Mouse (Mus musculus): ENCODE results near the gene Rnf24.

Rnf24 gene

GRCm38 (mm10) chr2:131265056-131265455 is 87.6 kb downstream of the Rnf24 start:
- DNase-seq (ENCODE audit: extremely low spot score, low read depth, low spot score): no peak

GRCm38 (mm10) chr2:131264027-131264426 is 88.7 kb downstream of the Rnf24 start:
- DNase-seq (ENCODE audit: extremely low spot score, low read depth, low spot score): no peak

GRCm38 (mm10) chr2:131262680-131263670 is 89.7 kb downstream of the Rnf24 start:
- DNase-seq (ENCODE audit: extremely low spot score, low read depth, low spot score): no peak

GRCm38 (mm10) chr2:131262213-131262672 is 90.4 kb downstream of the Rnf24 start, which contains the start of gene Pank2:
TSS of gene Pank2 (plus strand) at chr2:131262495.
- DNase-seq (ENCODE audit: extremely low spot score, low read depth, low spot score): peak; percentile 89

GRCm38 (mm10) chr2:131261481-131262212 is 91.0 kb downstream of the Rnf24 start:
- no peak for DNase-seq (ENCODE audit: extremely low spot score, low read depth, low spot score)

GRCm38 (mm10) chr2:131260544-131261307 is 92.0 kb downstream of the Rnf24 start:
- DNase-seq (ENCODE audit: extremely low spot score, low read depth, low spot score): no peak

GRCm38 (mm10) chr2:131258693-131259092 is 94.0 kb downstream of the Rnf24 start:
- no peak for DNase-seq (ENCODE audit: extremely low spot score, low read depth, low spot score)

- no peak for DNase-seq (ENCODE audit: extremely low spot score, low read depth, low spot score)
These were observed 97.0 kb downstream of the Rnf24 start for GRCm38 (mm10) chr2:131255738-131256137.

GRCm38 (mm10) chr2:131254329-131254713 is 98.4 kb downstream of the Rnf24 start:
- no peak for DNase-seq (ENCODE audit: extremely low spot score, low read depth, low spot score)

GRCm38 (mm10) chr2:131253681-131254328 is 98.9 kb downstream of the Rnf24 start:
- no peak for DNase-seq (ENCODE audit: extremely low spot score, low read depth, low spot score)

All from hindlimb bud, embryonic 11.5 days (tissue).